Mouse (Mus musculus) gastrocnemius, postnatal 4 days (tissue): Measurements from ENCODE around the gene Thap11. TPM values are rescaled to one million over a fixed set of nuclear protein-coding genes. Genes with fewer than 3 reads are reported as not detected.

Source experiments
- DNase-seq, 2 experiments: peaks; one replicate each; pipeline ENCODE4 v3.0.0; 2021 to 2022; ENCODE audit warnings: low spot score in 2 of 2, mixed read lengths in 2 of 2
- total RNA-seq, 2 experiments: library from RNA; stranded (reverse); gene quantifications; 2 replicates each; pipeline ENCODE4 v1.2.3; 2021

Gene Thap11
- total RNA-seq, 2 experiments from 2014 or later = 37.5 to 39.2 TPM

GRCm38 (mm10) chr8:105900180-105900940, 45.4 kb downstream of the Thap11 start, which contains the start of gene Pskh1:
Pskh1 (plus strand) TSS chr8:105900441.
- peak; percentile 88 to 91 for DNase-seq

- no peak for DNase-seq
Measured at GRCm38 (mm10) chr8:105900941-105901616, 46.1 kb downstream of the Thap11 start.

Other genes with a start within 250 kb of the Thap11 start
- gene Ripor1, start 249.9 kb upstream of the Thap11 start, total RNA-seq = 10 to 100 TPM; 31.9 to 32.4 TPM
- gene Ctcf, start 218.6 kb upstream of the Thap11 start, total RNA-seq = 10 to 100 TPM; 57.4 to 58.4 TPM
- gene Agrp, start 217.7 kb upstream of the Thap11 start, total RNA-seq = under 1 TPM in 1 of 2 experiments, not detected in 1; 0.59 TPM
- under 1 TPM; 0.26 to 0.74 TPM for gene Carmil2, start 168.9 kb upstream of the Thap11 start, total RNA-seq
- 10 to 100 TPM; 23.1 to 24.0 TPM for gene Acd, start 154.0 kb upstream of the Thap11 start, total RNA-seq
- 1 to 10 TPM; 7.4 to 7.5 TPM for gene Pard6a, start 154.0 kb upstream of the Thap11 start, total RNA-seq
- not detected for gene 4933405L10Rik, start 147.5 kb upstream of the Thap11 start, total RNA-seq
- 1 to 10 TPM; 4.4 to 5.1 TPM for gene Enkd1, start 146.9 kb upstream of the Thap11 start, total RNA-seq
- gene Gfod2, start 96.5 kb upstream of the Thap11 start, total RNA-seq = 1 to 10 TPM; 5.2 to 6.0 TPM
- gene Ranbp10, start 27.8 kb upstream of the Thap11 start, total RNA-seq = 10 to 100 TPM; 28.6 to 32.3 TPM
- under 1 TPM; 0.74 to 0.75 TPM for gene Tsnaxip1, start 27.4 kb upstream of the Thap11 start, total RNA-seq
- 10 to 100 TPM; 11.5 to 12.9 TPM for gene Cenpt, start 1.9 kb upstream of the Thap11 start, total RNA-seq
- gene Nutf2, start 5.4 kb downstream of the Thap11 start, total RNA-seq = 10 to 100 TPM; 78.1 to 89.5 TPM
- gene Edc4, start 25.7 kb downstream of the Thap11 start, total RNA-seq = 10 to 100 TPM; 38.8 to 44.5 TPM
- gene Nrn1l, start 38.4 kb downstream of the Thap11 start, total RNA-seq = 1 to 10 TPM in 1 of 2 experiments, under 1 TPM in 1; 0.49 to 1.4 TPM
- 10 to 100 TPM; 24.7 to 25.0 TPM for gene Pskh1, start 45.3 kb downstream of the Thap11 start, total RNA-seq
- under 1 TPM in 1 of 2 experiments, not detected in 1; 0.44 TPM for gene Ctrl, start 78.7 kb downstream of the Thap11 start, total RNA-seq
- 10 to 100 TPM; 26.8 to 29.8 TPM for gene Psmb10, start 83.3 kb downstream of the Thap11 start, total RNA-seq
- gene Lcat, start 88.2 kb downstream of the Thap11 start, total RNA-seq = 1 to 10 TPM; 1.5 to 1.7 TPM
- gene Slc12a4, start 111.0 kb downstream of the Thap11 start, total RNA-seq = 10 to 100 TPM; 30.7 to 40.6 TPM
- gene Dpep3, start 124.3 kb downstream of the Thap11 start, total RNA-seq = not detected
- 10 to 100 TPM; 12.4 to 13.2 TPM for gene Dus2, start 136.2 kb downstream of the Thap11 start, total RNA-seq
- gene Dpep2nb, start 150.8 kb downstream of the Thap11 start, total RNA-seq = not detected
- gene Ddx28, start 156.8 kb downstream of the Thap11 start, total RNA-seq = 10 to 100 TPM; 10.8 to 11.7 TPM
- gene Nfatc3, start 203.7 kb downstream of the Thap11 start, total RNA-seq = 10 to 100 TPM; 37.1 to 40.6 TPM